Mouse (Mus musculus) myocyte (in vitro differentiated cells): ENCODE data around the gene Adgrl2. TPM values are rescaled to one million over a fixed set of nuclear protein-coding genes. Genes with fewer than 3 reads are reported as not detected.

Experiments
- H3K27me3 ChIP-seq: one replicate; pipeline ENCODE4 v1.6.1; 2011; ENCODE audit not compliant: control insufficient read depth, insufficient read depth, insufficient read length
- H3K36me3 ChIP-seq: one replicate; pipeline ENCODE4 v1.6.1; 2011; ENCODE audit not compliant: control insufficient read depth, insufficient read depth
- H3K4me2 ChIP-seq: one replicate; pipeline ENCODE4 v1.6.1; 2011; ENCODE audit warnings: low read depth, control low read depth
- H3K4me3 ChIP-seq: one replicate; pipeline ENCODE4 v1.5.1; 2011; ENCODE audit warnings: mild to moderate bottlenecking, control low read depth, moderate library complexity
- H3K79me2 ChIP-seq: one replicate; pipeline ENCODE4 v1.6.1; 2011; ENCODE audit not compliant: control insufficient read depth, insufficient read depth
- H3ac ChIP-seq: one replicate; pipeline ENCODE4 v1.6.1; 2011; ENCODE audit not compliant: control insufficient read depth, insufficient read length
- CEBPB ChIP-seq: IDR thresholded peaks from 2 replicates; pipeline ENCODE4 v1.6.1; 2011; ENCODE audit warnings: mild to moderate bottlenecking, moderate library complexity; ENCODE audit not compliant: poor library complexity, insufficient read depth, severe bottlenecking
- E2F4 ChIP-seq: IDR thresholded peaks from one replicate; pipeline ENCODE4 v1.6.1; 2011; ENCODE audit warnings: mild to moderate bottlenecking, control low read depth, moderate library complexity; ENCODE audit not compliant: insufficient read depth
- MAX ChIP-seq: IDR thresholded peaks from one replicate; pipeline ENCODE4 v1.6.1; 2011; ENCODE audit warnings: low read depth, mild to moderate bottlenecking, control low read depth
- MYOD1 ChIP-seq, 3 experiments: IDR thresholded peaks; one replicate each; pipeline ENCODE4 v1.6.1; 2011; ENCODE audit warnings: control low read depth in 2 of 3, low read depth in 2 of 3, mild to moderate bottlenecking in 2 of 3, moderate library complexity in 1 of 3; ENCODE audit not compliant: insufficient read length in 2 of 3, control insufficient read depth in 1 of 3
- MYOG ChIP-seq, 3 experiments: IDR thresholded peaks; one replicate each; pipeline ENCODE4 v1.6.1; 2011; ENCODE audit warnings: control low read depth in 2 of 3, low read depth in 2 of 3, mild to moderate bottlenecking in 2 of 3; ENCODE audit not compliant: insufficient read length in 2 of 3, control insufficient read depth in 1 of 3, insufficient read depth in 1 of 3
- POLR2A ChIP-seq: IDR thresholded peaks from one replicate; pipeline ENCODE4 v1.6.1; 2011; ENCODE audit warnings: low read depth, mild to moderate bottlenecking, control low read depth, moderate library complexity; ENCODE audit not compliant: insufficient read length
- POLR2AphosphoS2 ChIP-seq: IDR thresholded peaks from one replicate; pipeline ENCODE4 v1.6.1; 2011; ENCODE audit warnings: low read depth, control low read depth; ENCODE audit not compliant: insufficient read length
- REST ChIP-seq: IDR thresholded peaks from one replicate; pipeline ENCODE4 v1.6.1; 2011; ENCODE audit warnings: mild to moderate bottlenecking, control low read depth, moderate library complexity; ENCODE audit not compliant: insufficient read depth, insufficient read length
- SRF ChIP-seq: IDR thresholded peaks from one replicate; pipeline ENCODE4 v1.6.1; 2011; ENCODE audit warnings: low read depth; ENCODE audit not compliant: control insufficient read depth, insufficient read length
- TCF12 ChIP-seq: IDR thresholded peaks from one replicate; pipeline ENCODE4 v1.6.1; 2011; ENCODE audit warnings: mild to moderate bottlenecking, control low read depth; ENCODE audit not compliant: poor library complexity, insufficient read depth, severe bottlenecking
- TCF3 ChIP-seq: IDR thresholded peaks from one replicate; pipeline ENCODE4 v1.6.1; 2011; ENCODE audit warnings: low read depth, control low read depth; ENCODE audit not compliant: insufficient read length
- USF1 ChIP-seq: IDR thresholded peaks from one replicate; pipeline ENCODE4 v1.6.1; 2011; ENCODE audit warnings: low read depth, mild to moderate bottlenecking, control low read depth, moderate library complexity
- polyA plus RNA-seq: library from polyadenylated mRNA; unstranded; fragments of >200 nt; fragmentation: generic; extraction: Trizol; gene quantifications from one replicate; pipeline ENCODE4 v1.2.1, GENCODE M21; 2012; ENCODE audit warnings: missing spikeins

Adgrl2 gene
- polyA plus RNA-seq, 1 experiment: 11.7 TPM

GRCm38 (mm10) chr3:148854306-148854910 is 135.9 kb downstream of the Adgrl2 start:
- Histone ChIP-seq H3K4me2 (no peak overlapping the region), H3K36me3 (peaks cover 6% of the 10 kb centered on the region)

GRCm38 (mm10) chr3:148853372-148853771 is 137.0 kb downstream of the Adgrl2 start:
- Histone ChIP-seq H3K79me2 (peaks cover 3% of the 10 kb centered on the region), H3K4me2 (no peak overlapping the region), H3K27me3 (no peaks in the 10 kb centered on the region), H3K36me3 (peaks cover 6% of the 10 kb centered on the region), H3K4me3 (no peak overlapping the region), H3ac (no peak overlapping the region)
- TF ChIP-seq POLR2AphosphoS2 (no peak), E2F4 (no peak), REST (no peak), CEBPB (no peak), TCF12 (no peak), USF1 (no peak), MYOG (IDR thresholded peaks at IDR 0.05; ENCODE audit: control insufficient read depth in 1 of 3, insufficient read depth in 1 of 3, insufficient read length in 2 of 3, low read depth in 2 of 3) (no peak), MYOD1 (IDR thresholded peaks at IDR 0.05; ENCODE audit: control insufficient read depth in 1 of 3, insufficient read length in 2 of 3, low read depth in 2 of 3) (no peak), POLR2A (no peak), MAX (no peak), TCF3 (no peak), SRF (no peak)

More at GRCm38 (mm10) chr3:148854306-148854910, 135.9 kb downstream of the Adgrl2 start:
- no peak overlapping the region for H3K4me3 ChIP-seq
- no peaks in the 10 kb centered on the region for H3K27me3 ChIP-seq
- H3K79me2 ChIP-seq: peaks cover 3% of the 10 kb centered on the region
- H3ac ChIP-seq: no peak overlapping the region
- TF ChIP-seq POLR2AphosphoS2 (no peak), CEBPB (no peak), REST (no peak), TCF3 (no peak), USF1 (no peak), SRF (no peak), MYOG (IDR thresholded peaks at IDR 0.05; ENCODE audit: control insufficient read depth in 1 of 3, insufficient read depth in 1 of 3, insufficient read length in 2 of 3, low read depth in 2 of 3) (no peak), MYOD1 (IDR thresholded peaks at IDR 0.05; ENCODE audit: control insufficient read depth in 1 of 3, insufficient read length in 2 of 3, low read depth in 2 of 3) (no peak), POLR2A (no peak), MAX (no peak), E2F4 (no peak), TCF12 (no peak)

- Histone ChIP-seq H3K27me3 (no peaks in the 10 kb centered on the region), H3K4me2 (no peak overlapping the region), H3ac (no peak overlapping the region), H3K4me3 (no peak overlapping the region), H3K79me2 (peaks cover 3% of the 10 kb centered on the region), H3K36me3 (peaks cover 6% of the 10 kb centered on the region)
- TF ChIP-seq POLR2AphosphoS2: no peak
- TF ChIP-seq E2F4: no peak
- no peak for TF ChIP-seq SRF
- TF ChIP-seq TCF3: no peak
- TF ChIP-seq MYOD1 (IDR thresholded peaks at IDR 0.05; ENCODE audit: control insufficient read depth in 1 of 3, insufficient read length in 2 of 3, low read depth in 2 of 3): peak in 2 of 3 experiments; percentile 44 to 67
- peak; percentile 13 for TF ChIP-seq TCF12
- no peak for TF ChIP-seq USF1
- peak in 2 of 3 experiments; percentile 68 to 84 for TF ChIP-seq MYOG (IDR thresholded peaks at IDR 0.05; ENCODE audit: control insufficient read depth in 1 of 3, insufficient read depth in 1 of 3, insufficient read length in 2 of 3, low read depth in 2 of 3)
- TF ChIP-seq POLR2A: no peak
- TF ChIP-seq MAX: no peak
These were observed 137.8 kb downstream of the Adgrl2 start for GRCm38 (mm10) chr3:148852556-148852955.

- Histone ChIP-seq H3K4me3 (no peak overlapping the region), H3ac (no peak overlapping the region), H3K4me2 (no peak overlapping the region), H3K36me3 (peaks cover 6% of the 10 kb centered on the region), H3K27me3 (no peaks in the 10 kb centered on the region), H3K79me2 (peaks cover 3% of the 10 kb centered on the region)
- no peak for TF ChIP-seq POLR2AphosphoS2
- TF ChIP-seq USF1: no peak
These were observed 139.5 kb downstream of the Adgrl2 start for GRCm38 (mm10) chr3:148850821-148851220.

- no peak overlapping the region for H3K4me3 ChIP-seq
- peaks cover 6% of the 10 kb centered on the region for H3K36me3 ChIP-seq
- H3ac ChIP-seq: no peak overlapping the region
- no peak overlapping the region for H3K4me2 ChIP-seq
- no peaks in the 10 kb centered on the region for H3K79me2 ChIP-seq
- no peaks in the 10 kb centered on the region for H3K27me3 ChIP-seq
- TF ChIP-seq USF1 (no peak), TCF3 (no peak)
These were observed 142.0 kb downstream of the Adgrl2 start for GRCm38 (mm10) chr3:148848366-148848765.
